Mouse (Mus musculus) midbrain, embryonic 12.5 days (tissue): Measurements from ENCODE around the gene Ddx54. TPM values are rescaled to one million over a fixed set of nuclear protein-coding genes. Genes with fewer than 3 reads are reported as not detected.

ENCODE experiments used
- ATAC-seq: fragments of 200-750 bp; cut with Nextera tagmentation; 2 replicates; pipeline ENCODE4 v1.8.0; 2017; ENCODE audit warnings: low read depth, moderate TSS enrichment, moderate library complexity; ENCODE audit not compliant: low FRiP score
- H3K27ac ChIP-seq: fragments of 300-500 bp; sonication (generic); replicated peaks from 2 replicates; pipeline ENCODE4 v1.5.1; 2016; ENCODE audit warnings: mild to moderate bottlenecking
- H3K27me3 ChIP-seq: fragments of 300-500 bp; sonication (generic); 2 replicates; pipeline ENCODE4 v1.6.1; 2016; ENCODE audit warnings: mild to moderate bottlenecking
- H3K36me3 ChIP-seq: fragments of 300-500 bp; sonication (generic); 2 replicates; pipeline ENCODE4 v1.6.1; 2016
- H3K4me1 ChIP-seq: fragments of 300-500 bp; sonication (generic); 2 replicates; pipeline ENCODE4 v1.6.1; 2016
- H3K4me2 ChIP-seq: fragments of 300-500 bp; sonication (generic); replicated peaks from 2 replicates; pipeline ENCODE4 v1.6.1; 2016; ENCODE audit warnings: mild to moderate bottlenecking, moderate library complexity
- H3K4me3 ChIP-seq: fragments of 300-500 bp; sonication (generic); 2 replicates; pipeline ENCODE4 v1.5.1; 2016; ENCODE audit warnings: mild to moderate bottlenecking
- H3K9ac ChIP-seq: fragments of 300-500 bp; sonication (generic); replicated peaks from 2 replicates; pipeline ENCODE4 v1.6.1; 2016; ENCODE audit warnings: mild to moderate bottlenecking, moderate library complexity
- H3K9me3 ChIP-seq: fragments of 300-500 bp; sonication (generic); 2 replicates; pipeline ENCODE4 v1.6.1; 2016; ENCODE audit warnings: mild to moderate bottlenecking
- WGBS: fragments of 180-500 bp; shearing (Covaris S2); methylation state at CpG from one replicate; pipeline ENCODE4 v1.1.7; 2016; 5-methylcytosine and 5-hydroxymethylcytosine counted together
- polyA plus RNA-seq: library from polyadenylated mRNA; unstranded; fragments of >200 nt; fragmentation: Nextera tagmentation; extraction: Ambion mirVana; gene quantifications from 2 replicates; pipeline ENCODE4 v1.2.1, GENCODE M21; 2016

The Ddx54 gene
- polyA plus RNA-seq, 1 experiment from 2014 or later = 53.0 TPM

GRCm38 (mm10) chr5:120651230-120651629 is 38.7 kb downstream of the Ddx54 start:
- Histone ChIP-seq H3K27me3 (peaks cover 75% of the 10 kb centered on the region), H3K27ac (no peak overlapping the region), H3K36me3 (no peaks in the 10 kb centered on the region), H3K4me3 (no peak overlapping the region), H3K4me2 (no peak overlapping the region), H3K9me3 (no peaks in the 10 kb centered on the region), H3K9ac (no peak overlapping the region), H3K4me1 (peaks cover 14% of the 10 kb centered on the region)
- no peak for ATAC-seq
- WGBS = 84% methylated on average over 5 of the region's 5 CpGs

GRCm38 (mm10) chr5:120652915-120653701 is 40.6 kb downstream of the Ddx54 start:
- H3K4me3 ChIP-seq = no peak overlapping the region
- H3K27me3 ChIP-seq = peaks cover 56% of the 10 kb centered on the region
- 84% methylated on average over 28 of the region's 28 CpGs for WGBS
- no peaks in the 10 kb centered on the region for H3K36me3 ChIP-seq
- H3K4me2 ChIP-seq = no peak overlapping the region
- ATAC-seq = no peak
- no peak overlapping the region for H3K9ac ChIP-seq
- H3K27ac ChIP-seq = no peak overlapping the region
- H3K9me3 ChIP-seq = no peaks in the 10 kb centered on the region
- H3K4me1 ChIP-seq = peaks cover 19% of the 10 kb centered on the region

- peaks cover 13% of the 10 kb centered on the region for H3K4me1 ChIP-seq
- H3K27ac ChIP-seq = no peak overlapping the region
- H3K4me2 ChIP-seq = no peak overlapping the region
- H3K4me3 ChIP-seq = no peak overlapping the region
- no peaks in the 10 kb centered on the region for H3K9me3 ChIP-seq
- ATAC-seq = no peak
- WGBS = 87% methylated on average over 2 of the region's 2 CpGs
- peaks cover 53% of the 10 kb centered on the region for H3K27me3 ChIP-seq
- no peak overlapping the region for H3K9ac ChIP-seq
- H3K36me3 ChIP-seq = no peaks in the 10 kb centered on the region
Observed at GRCm38 (mm10) chr5:120653873-120654272, 41.3 kb downstream of the Ddx54 start.

- no peak overlapping the region for H3K4me3 ChIP-seq
- no peak for ATAC-seq
- H3K27me3 ChIP-seq = peaks cover 29% of the 10 kb centered on the region; the same call in 1 of the 2 replicates
- no peaks in the 10 kb centered on the region for H3K36me3 ChIP-seq
- no peak overlapping the region for H3K9ac ChIP-seq
- no peak overlapping the region for H3K4me2 ChIP-seq
- WGBS = 88% methylated on average over 12 of the region's 12 CpGs
- peaks cover 8% of the 10 kb centered on the region; the same call in 1 of the 2 replicates for H3K4me1 ChIP-seq
- H3K9me3 ChIP-seq = no peaks in the 10 kb centered on the region
- H3K27ac ChIP-seq = no peak overlapping the region
Observed at GRCm38 (mm10) chr5:120656281-120656751, 43.8 kb downstream of the Ddx54 start.

- no peak for ATAC-seq
- no peak overlapping the region for H3K4me2 ChIP-seq
- no peaks in the 10 kb centered on the region for H3K9me3 ChIP-seq
- H3K9ac ChIP-seq = no peak overlapping the region
- peaks cover 15% of the 10 kb centered on the region; the same call in 1 of the 2 replicates for H3K27me3 ChIP-seq
- no peak overlapping the region for H3K27ac ChIP-seq
- no peak overlapping the region for H3K4me3 ChIP-seq
- H3K36me3 ChIP-seq = no peaks in the 10 kb centered on the region
- peaks cover 8% of the 10 kb centered on the region; the same call in 1 of the 2 replicates for H3K4me1 ChIP-seq
- 33% methylated on average over 5 of the region's 5 CpGs for WGBS
Observed at GRCm38 (mm10) chr5:120660816-120661215, 48.3 kb downstream of the Ddx54 start.

GRCm38 (mm10) chr5:120664888-120665287 is 52.3 kb downstream of the Ddx54 start:
- H3K27ac ChIP-seq = no peak overlapping the region
- H3K4me2 ChIP-seq = no peak overlapping the region
- no peaks in the 10 kb centered on the region for H3K36me3 ChIP-seq
- peaks cover 32% of the 10 kb centered on the region; the same call in 1 of the 2 replicates for H3K27me3 ChIP-seq
- ATAC-seq = no peak
- H3K4me1 ChIP-seq = peaks cover 3% of the 10 kb centered on the region; the same call in 1 of the 2 replicates
- no peak overlapping the region for H3K9ac ChIP-seq
- H3K4me3 ChIP-seq = no peak overlapping the region
- whole genome bisulfite sequencing = 44% methylated on average over 2 of the region's 2 CpGs
- no peaks in the 10 kb centered on the region for H3K9me3 ChIP-seq

GRCm38 (mm10) chr5:120668761-120669160 is 56.2 kb downstream of the Ddx54 start:
- Histone ChIP-seq H3K9ac (no peak overlapping the region), H3K4me1 (no peaks in the 10 kb centered on the region), H3K9me3 (no peaks in the 10 kb centered on the region), H3K4me2 (no peak overlapping the region), H3K36me3 (no peaks in the 10 kb centered on the region), H3K27ac (no peak overlapping the region), H3K27me3 (peaks cover 28% of the 10 kb centered on the region; the same call in 1 of the 2 replicates), H3K4me3 (no peak overlapping the region)
- 66% methylated on average over 7 of the region's 7 CpGs for WGBS
- no peak for ATAC-seq

- Histone ChIP-seq H3K36me3 (no peaks in the 10 kb centered on the region), H3K4me3 (no peak overlapping the region), H3K27me3 (peaks cover 37% of the 10 kb centered on the region), H3K9ac (no peak overlapping the region), H3K9me3 (no peaks in the 10 kb centered on the region), H3K27ac (no peak overlapping the region), H3K4me1 (0 out of 2 replicates have a peak, but pooled peaks cover 9% of the 10 kb centered on the region), H3K4me2 (no peak overlapping the region)
- WGBS = 87% methylated on average over 7 of the region's 7 CpGs
- no peak for ATAC-seq
Observed at GRCm38 (mm10) chr5:120670132-120670531, 57.6 kb downstream of the Ddx54 start.

- WGBS = 83% methylated on average over 3 of the region's 3 CpGs
- no peak for ATAC-seq
- no peaks in the 10 kb centered on the region for H3K9me3 ChIP-seq
Observed at GRCm38 (mm10) chr5:120671865-120672264, 59.3 kb downstream of the Ddx54 start.

GRCm38 (mm10) chr5:120673626-120674025 is 61.1 kb downstream of the Ddx54 start:
- no peak overlapping the region for H3K27ac ChIP-seq
- no peak overlapping the region for H3K4me3 ChIP-seq
- 14% methylated on average over 12 of the region's 12 CpGs for WGBS
- H3K36me3 ChIP-seq = no peaks in the 10 kb centered on the region
- H3K27me3 ChIP-seq = peaks cover 12% of the 10 kb centered on the region
- H3K4me2 ChIP-seq = no peak overlapping the region
- no peak for ATAC-seq
- H3K4me1 ChIP-seq = 0 out of 2 replicates have a peak, but pooled peaks cover 10% of the 10 kb centered on the region
- H3K9me3 ChIP-seq = no peaks in the 10 kb centered on the region
- H3K9ac ChIP-seq = no peak overlapping the region

More at GRCm38 (mm10) chr5:120671865-120672264, 59.3 kb downstream of the Ddx54 start:
- Histone ChIP-seq H3K4me2 (no peak overlapping the region), H3K36me3 (no peaks in the 10 kb centered on the region), H3K27ac (no peak overlapping the region), H3K9ac (no peak overlapping the region), H3K4me3 (no peak overlapping the region), H3K4me1 (0 out of 2 replicates have a peak, but pooled peaks cover 10% of the 10 kb centered on the region), H3K27me3 (peaks cover 23% of the 10 kb centered on the region)

GRCm38 (mm10) chr5:120674229-120675145 is 61.9 kb downstream of the Ddx54 start:
- WGBS = 33% methylated on average over 21 of the region's 21 CpGs
- Histone ChIP-seq H3K9ac (no peak overlapping the region), H3K27me3 (peaks cover 16% of the 10 kb centered on the region), H3K4me2 (no peak overlapping the region), H3K4me3 (no peak overlapping the region), H3K36me3 (no peaks in the 10 kb centered on the region), H3K27ac (no peak overlapping the region), H3K4me1 (peaks cover 13% of the 10 kb centered on the region), H3K9me3 (no peaks in the 10 kb centered on the region)
- ATAC-seq = no peak; the same call in 1 of the 2 replicates
